Mouse (Mus musculus): ENCODE results near the gene Slc28a1. TPM values are rescaled to one million over a fixed set of nuclear protein-coding genes. Genes with fewer than 3 reads are reported as not detected.

Slc28a1 gene
- polyA plus RNA-seq, 1 experiment from 2014 or later = 0.51 TPM

- H3K9me3 ChIP-seq (replicated peaks) = no peaks in the 10 kb centered on the region
- H3K4me3 ChIP-seq = no peak overlapping the region
- no peaks in the 10 kb centered on the region for H3K4me1 ChIP-seq
- H3K9ac ChIP-seq = no peak overlapping the region
- no peaks in the 10 kb centered on the region for H3K36me3 ChIP-seq
- no peak overlapping the region for H3K4me2 ChIP-seq
- H3K27ac ChIP-seq = no peak overlapping the region
- 56% methylated on average over 7 of the region's 7 CpGs for WGBS (ENCODE audit: insufficient replicate concordance)
- no peaks in the 10 kb centered on the region for H3K27me3 ChIP-seq (replicated peaks)
- peak; percentile 49; the same call in 1 of the 2 replicates for ATAC-seq
These were observed 11.7 kb upstream of the Slc28a1 start for GRCm38 (mm10) chr7:81102854-81103253.

- 60% methylated on average over 4 of the region's 4 CpGs for WGBS (ENCODE audit: insufficient replicate concordance)
- no peak for ATAC-seq
These were observed 9.1 kb upstream of the Slc28a1 start for GRCm38 (mm10) chr7:81105525-81105924.

GRCm38 (mm10) chr7:81108226-81108625, 6.4 kb upstream of the Slc28a1 start:
- WGBS (ENCODE audit: insufficient replicate concordance) = 76% methylated on average over 5 of the region's 5 CpGs
- no peak overlapping the region for H3K4me3 ChIP-seq
- no peak for ATAC-seq
- peaks cover 10% of the 10 kb centered on the region; the same call in 1 of the 2 replicates for H3K4me1 ChIP-seq
- H3K36me3 ChIP-seq = no peaks in the 10 kb centered on the region
- no peaks in the 10 kb centered on the region for H3K27me3 ChIP-seq (replicated peaks)
- no peak overlapping the region for H3K9ac ChIP-seq
- H3K9me3 ChIP-seq (replicated peaks) = no peaks in the 10 kb centered on the region
- H3K27ac ChIP-seq = no peak overlapping the region
- no peak overlapping the region for H3K4me2 ChIP-seq

More at GRCm38 (mm10) chr7:81105525-81105924, 9.1 kb upstream of the Slc28a1 start:
- Histone ChIP-seq H3K36me3 (no peaks in the 10 kb centered on the region), H3K9me3 (replicated peaks) (no peaks in the 10 kb centered on the region), H3K27ac (no peak overlapping the region), H3K4me2 (no peak overlapping the region), H3K4me1 (peaks cover 10% of the 10 kb centered on the region; the same call in 1 of the 2 replicates), H3K9ac (no peak overlapping the region), H3K4me3 (no peak overlapping the region), H3K27me3 (replicated peaks) (no peaks in the 10 kb centered on the region)

- Histone ChIP-seq H3K4me3 (no peak overlapping the region), H3K27ac (no peak overlapping the region), H3K27me3 (replicated peaks) (0 out of 2 replicates have a peak, but pooled peaks cover 6% of the 10 kb centered on the region), H3K4me1 (peaks cover 10% of the 10 kb centered on the region; the same call in 1 of the 2 replicates), H3K9me3 (replicated peaks) (no peaks in the 10 kb centered on the region), H3K4me2 (no peak overlapping the region), H3K9ac (no peak overlapping the region), H3K36me3 (no peaks in the 10 kb centered on the region)
- no peak for ATAC-seq
- 44% methylated on average over 9 of the region's 9 CpGs for WGBS (ENCODE audit: insufficient replicate concordance)
These were observed 4.6 kb upstream of the Slc28a1 start for GRCm38 (mm10) chr7:81109717-81110651.

- no peaks in the 10 kb centered on the region for H3K36me3 ChIP-seq
- no peak overlapping the region for H3K4me3 ChIP-seq
- H3K9me3 ChIP-seq (replicated peaks) = no peaks in the 10 kb centered on the region
- H3K9ac ChIP-seq = no peak overlapping the region
- H3K27ac ChIP-seq = no peak overlapping the region
- no peak overlapping the region for H3K4me2 ChIP-seq
- H3K27me3 ChIP-seq (replicated peaks) = 0 out of 2 replicates have a peak, but pooled peaks cover 6% of the 10 kb centered on the region
- WGBS (ENCODE audit: insufficient replicate concordance) = 75% methylated on average over 4 of the region's 4 CpGs
- peaks cover 10% of the 10 kb centered on the region; the same call in 1 of the 2 replicates for H3K4me1 ChIP-seq
- ATAC-seq = no peak
These were observed 3.8 kb upstream of the Slc28a1 start for GRCm38 (mm10) chr7:81110791-81111190.

- ATAC-seq = no peak
- no peaks in the 10 kb centered on the region for H3K36me3 ChIP-seq
- no peak overlapping the region for H3K27ac ChIP-seq
- H3K4me2 ChIP-seq = no peak overlapping the region
- WGBS (ENCODE audit: insufficient replicate concordance) = 68% methylated on average over 2 of the region's 2 CpGs
- peaks cover 10% of the 10 kb centered on the region; the same call in 1 of the 2 replicates for H3K4me1 ChIP-seq
- 0 out of 2 replicates have a peak, but pooled peaks cover 11% of the 10 kb centered on the region for H3K27me3 ChIP-seq (replicated peaks)
- H3K4me3 ChIP-seq = no peak overlapping the region
- H3K9ac ChIP-seq = no peak overlapping the region
- H3K9me3 ChIP-seq (replicated peaks) = no peaks in the 10 kb centered on the region
These were observed 2.9 kb upstream of the Slc28a1 start for GRCm38 (mm10) chr7:81111729-81112128.

- Histone ChIP-seq H3K9ac (no peak overlapping the region), H3K27me3 (replicated peaks) (0 out of 2 replicates have a peak, but pooled peaks cover 12% of the 10 kb centered on the region), H3K4me3 (no peak overlapping the region), H3K4me2 (no peak overlapping the region), H3K27ac (no peak overlapping the region), H3K36me3 (no peaks in the 10 kb centered on the region), H3K4me1 (peaks cover 10% of the 10 kb centered on the region; the same call in 1 of the 2 replicates), H3K9me3 (replicated peaks) (no peaks in the 10 kb centered on the region)
- WGBS (ENCODE audit: insufficient replicate concordance) = 42% methylated on average over 6 of the region's 6 CpGs
- ATAC-seq = no peak
These were observed 1.8 kb upstream of the Slc28a1 start for GRCm38 (mm10) chr7:81112686-81113360.

- WGBS (ENCODE audit: insufficient replicate concordance) = 41% methylated on average over 3 of the region's 3 CpGs
- H3K4me3 ChIP-seq = no peak overlapping the region
- no peak for ATAC-seq
- H3K36me3 ChIP-seq = no peaks in the 10 kb centered on the region
- H3K9ac ChIP-seq = no peak overlapping the region
- no peaks in the 10 kb centered on the region for H3K9me3 ChIP-seq (replicated peaks)
- H3K27me3 ChIP-seq (replicated peaks) = peaks cover 10% of the 10 kb centered on the region; the same call in 1 of the 2 replicates
- peaks cover 37% of the 10 kb centered on the region for H3K4me1 ChIP-seq
- H3K27ac ChIP-seq = no peak overlapping the region
- no peak overlapping the region for H3K4me2 ChIP-seq
These were observed 6.5 kb downstream of the Slc28a1 start for GRCm38 (mm10) chr7:81121099-81121498.

- Histone ChIP-seq H3K9me3 (replicated peaks) (no peaks in the 10 kb centered on the region), H3K27ac (0 out of 2 replicates have a peak overlapping the region, but pooled peaks have one; percentile 53), H3K4me2 (0 out of 2 replicates have a peak overlapping the region, but pooled peaks have one; percentile 61), H3K36me3 (no peaks in the 10 kb centered on the region), H3K4me3 (no peak overlapping the region), H3K9ac (no peak overlapping the region), H3K27me3 (replicated peaks) (peaks cover 5% of the 10 kb centered on the region; the same call in 1 of the 2 replicates), H3K4me1 (peaks cover 37% of the 10 kb centered on the region)
- no peak for ATAC-seq
- 40% methylated on average over 2 of the region's 2 CpGs for WGBS (ENCODE audit: insufficient replicate concordance)
These were observed 8.2 kb downstream of the Slc28a1 start for GRCm38 (mm10) chr7:81122808-81123207.

- Histone ChIP-seq H3K9me3 (replicated peaks) (no peaks in the 10 kb centered on the region), H3K9ac (peak overlapping the region; percentile 22; the same call in 1 of the 2 replicates), H3K36me3 (no peaks in the 10 kb centered on the region), H3K4me3 (peak overlapping the region; percentile 14; the same call in 1 of the 2 replicates), H3K27me3 (replicated peaks) (no peaks in the 10 kb centered on the region), H3K4me1 (peaks cover 37% of the 10 kb centered on the region), H3K4me2 (peak overlapping the region; percentile 61), H3K27ac (peak overlapping the region; percentile 53)
- peak; percentile 41 for ATAC-seq
- WGBS (ENCODE audit: insufficient replicate concordance) = 30% methylated on average over 5 of the region's 5 CpGs
These were observed 9.0 kb downstream of the Slc28a1 start for GRCm38 (mm10) chr7:81123553-81123952.

- Histone ChIP-seq H3K27ac (peak overlapping the region; percentile 65), H3K4me2 (peak overlapping the region; percentile 61), H3K9me3 (replicated peaks) (no peaks in the 10 kb centered on the region), H3K36me3 (no peaks in the 10 kb centered on the region), H3K4me3 (peak overlapping the region; percentile 18; the same call in 1 of the 2 replicates), H3K4me1 (peaks cover 37% of the 10 kb centered on the region), H3K9ac (0 out of 2 replicates have a peak overlapping the region, but pooled peaks have one; percentile 36), H3K27me3 (replicated peaks) (no peaks in the 10 kb centered on the region)
- 37% methylated on average over 8 of the region's 8 CpGs for WGBS (ENCODE audit: insufficient replicate concordance)
- ATAC-seq = peak; percentile 87
These were observed 10.2 kb downstream of the Slc28a1 start for GRCm38 (mm10) chr7:81124773-81125172.
